Mouse (Mus musculus): ENCODE results near the gene Mapk8ip3. TPM values are rescaled to one million over a fixed set of nuclear protein-coding genes. Genes with fewer than 3 reads are reported as not detected.
A peak's percentile ranks its signal among the peaks of the same experiment; 100 is the strongest.

The Mapk8ip3 gene
- total RNA-seq, 2 experiments from 2014 or later = 255 to 270 TPM

DNA sequence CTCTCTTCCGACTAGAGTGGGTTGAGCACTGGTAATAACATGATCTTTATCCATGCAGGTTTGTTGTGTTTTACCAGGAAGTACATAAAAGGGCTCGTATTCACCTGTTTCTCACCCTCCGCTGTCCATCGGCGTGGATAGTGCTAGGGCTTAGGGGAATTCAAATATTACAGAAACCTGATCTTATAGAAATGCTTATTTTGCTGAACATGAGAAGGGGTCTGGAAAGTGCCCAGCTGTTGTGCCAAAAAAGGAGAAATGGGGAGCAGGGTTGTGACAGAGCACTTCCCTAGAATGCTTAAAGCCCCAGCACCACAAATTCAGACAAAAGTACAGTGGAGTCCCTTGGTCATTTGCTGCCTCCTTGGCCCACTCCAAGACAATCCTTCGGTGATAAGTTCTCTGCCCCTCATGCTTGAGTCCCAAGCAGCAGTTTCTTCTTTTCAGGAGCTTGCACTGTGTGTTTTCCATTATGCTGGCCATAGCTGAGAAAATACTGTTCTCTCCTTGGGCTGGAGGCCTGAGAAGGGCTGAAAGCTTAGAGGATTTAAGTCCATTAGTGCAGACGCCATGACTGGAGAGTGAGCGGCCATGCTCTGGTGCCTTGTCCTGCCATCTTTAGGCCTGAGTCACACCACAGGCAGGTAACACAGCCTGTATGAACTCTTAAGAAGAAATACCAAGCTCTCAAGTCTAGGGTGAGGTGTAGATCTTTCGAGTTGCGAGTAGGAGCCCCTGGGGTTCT lies 85.2 kb downstream of the Mapk8ip3 start:
- DNase-seq = no peak
- intact Hi-C loops (cut with DNase I) = no loop called here

DNA sequence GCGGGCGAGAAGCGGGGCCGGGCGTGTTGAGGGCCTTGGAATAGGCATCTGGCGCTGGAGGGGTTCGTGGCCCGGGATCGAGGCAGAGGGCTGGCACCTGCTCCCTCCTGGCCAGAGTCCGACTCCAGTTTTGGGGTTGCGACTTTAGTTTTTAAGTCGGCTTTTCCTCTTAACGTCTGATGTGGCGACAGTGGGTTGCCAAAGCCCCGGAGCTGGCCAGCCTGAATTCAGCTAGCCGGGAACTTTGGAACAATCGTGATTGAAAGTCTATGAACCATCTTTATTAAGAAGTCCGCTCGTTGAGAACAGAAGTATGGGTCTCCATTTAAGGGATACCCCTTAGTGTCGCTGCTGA lies 86.0 kb downstream of the Mapk8ip3 start:
- no peak for DNase-seq
- intact Hi-C loops (cut with DNase I) = no loop called here

DNA sequence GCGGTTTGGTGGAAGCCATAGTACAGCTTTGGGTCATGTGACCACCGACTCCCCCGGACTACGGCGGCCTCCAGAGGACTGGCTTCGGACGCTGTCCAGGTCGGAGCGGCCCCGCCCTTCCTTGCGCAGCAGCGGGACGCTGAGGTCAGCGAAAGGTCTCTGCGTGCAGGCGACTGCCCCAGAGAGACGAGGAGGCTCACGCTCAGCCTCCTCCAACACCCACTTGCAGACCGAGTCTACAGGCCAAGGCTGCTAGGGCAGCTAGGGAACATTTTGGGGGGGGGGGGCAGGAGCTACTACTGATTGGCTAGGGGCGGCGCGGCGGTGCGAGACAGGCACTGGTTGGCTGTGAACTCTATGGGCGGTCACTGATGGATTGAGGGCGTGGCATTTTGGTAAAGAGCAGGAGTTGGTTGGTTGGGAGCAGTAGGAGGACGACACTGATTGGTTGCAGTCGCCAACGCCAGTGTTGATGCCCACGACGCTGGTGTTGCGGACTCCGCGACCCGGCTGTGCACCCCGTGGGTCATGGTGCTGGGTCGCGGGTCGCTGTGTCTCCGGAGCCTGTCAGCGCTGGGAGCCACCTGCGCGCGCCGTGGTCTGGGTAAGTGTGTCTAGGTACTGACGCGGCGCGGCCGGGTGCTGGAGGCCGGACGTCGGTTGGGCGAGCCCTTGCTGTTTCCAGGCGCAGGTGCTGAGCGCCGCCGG lies 86.6 kb downstream of the Mapk8ip3 start, which contains the start of gene Fahd1:
Gene Fahd1, minus strand, starts transcription at position 300 of the 708 bp plus-strand sequence.
- peak; percentile 97 for DNase-seq
- intact Hi-C loops (cut with DNase I) = no loop called here

DNA sequence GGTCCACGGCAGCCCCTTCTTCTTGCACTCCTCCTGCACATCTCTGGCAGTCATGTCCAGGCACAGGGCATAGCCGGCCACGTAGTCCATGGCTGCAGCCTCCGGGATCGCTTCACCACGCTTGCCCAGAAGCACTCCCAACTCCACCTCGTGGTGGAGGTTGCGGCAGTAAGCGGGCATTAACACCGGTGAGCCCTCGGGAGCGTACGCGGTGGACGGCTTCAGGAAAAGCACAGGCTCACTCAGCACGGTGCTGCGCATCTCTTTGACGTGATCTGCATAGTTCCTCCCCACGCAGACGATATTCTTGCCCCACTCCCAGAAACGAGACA lies 87.1 kb downstream of the Mapk8ip3 start:
- intact Hi-C loops (cut with DNase I) = no loop called here
- no peak for DNase-seq

GRCm38 (mm10) chr17:24848600-24849031 lies 88.2 kb downstream of the Mapk8ip3 start:
- intact Hi-C loops (cut with DNase I) = no loop called here
- no peak for DNase-seq

- DNase-seq = no peak
- intact Hi-C loops (cut with DNase I) = no loop called here
These were observed 89.4 kb downstream of the Mapk8ip3 start for GRCm38 (mm10) chr17:24847386-24847785.

DNA sequence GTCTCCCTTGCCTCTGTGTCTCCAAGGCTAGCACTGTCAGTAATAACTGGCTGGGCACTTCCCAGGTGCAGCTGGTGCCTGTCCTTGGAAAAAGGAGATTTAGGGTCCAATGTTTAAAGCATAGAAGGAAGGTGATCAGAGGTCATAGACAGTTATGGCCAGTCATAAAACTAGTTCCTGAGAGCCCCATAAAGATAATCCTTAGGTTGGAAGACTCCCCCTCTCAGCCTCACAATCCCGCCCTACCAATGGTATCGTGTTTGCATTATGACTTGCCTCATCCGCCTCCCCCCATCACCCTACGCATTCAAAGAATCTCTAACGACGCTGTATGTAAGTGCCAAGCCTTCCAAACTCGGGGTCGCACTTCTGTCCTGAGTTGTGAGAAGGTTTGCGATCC lies 92.3 kb downstream of the Mapk8ip3 start:
- intact Hi-C loops (cut with DNase I) = no loop called here
- DNase-seq = no peak

DNA sequence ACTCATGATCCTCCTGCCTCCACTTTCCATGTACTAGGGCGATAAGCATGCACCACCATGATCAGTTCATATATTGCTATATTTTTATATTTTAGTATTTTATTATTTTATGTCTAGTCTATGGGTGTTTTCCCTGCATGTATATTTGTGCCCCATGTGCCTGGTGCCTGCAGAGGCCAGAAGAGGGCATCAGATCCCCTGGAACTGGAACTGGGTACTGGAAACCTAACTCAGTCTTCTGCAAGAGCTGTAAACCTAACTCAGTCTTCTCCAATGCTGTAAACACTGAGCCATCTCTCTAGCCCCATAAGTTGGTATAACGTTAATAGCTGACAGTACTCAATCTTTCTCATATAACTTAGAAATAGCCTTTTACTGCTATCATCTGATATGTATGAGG lies 94.1 kb downstream of the Mapk8ip3 start:
- intact Hi-C loops (cut with DNase I) = no loop called here
- DNase-seq = no peak

Other genes starting within 250 kb of the Mapk8ip3 start
- gene Syngr3, start 247.0 kb downstream of the Mapk8ip3 start, total RNA-seq (2021) = 100 to 1,000 TPM; 164 to 176 TPM
- 10 to 100 TPM; 21.0 to 22.7 TPM for gene Gfer, start 240.8 kb downstream of the Mapk8ip3 start, total RNA-seq (2021)
- 1 to 10 TPM; 5.6 to 7.2 TPM for gene Noxo1, start 240.7 kb downstream of the Mapk8ip3 start, total RNA-seq (2021)
- 10 to 100 TPM; 34.8 to 36.6 TPM for gene Tbl3, start 229.3 kb downstream of the Mapk8ip3 start, total RNA-seq (2021)
- gene Rnf151, start 218.9 kb downstream of the Mapk8ip3 start, total RNA-seq (2021) = not detected
- 100 to 1,000 TPM; 619 to 676 TPM for gene Rps2, start 218.9 kb downstream of the Mapk8ip3 start, total RNA-seq (2021)
- gene Ndufb10, start 212.5 kb downstream of the Mapk8ip3 start, total RNA-seq (2021) = 100 to 1,000 TPM; 130 to 145 TPM
- gene Rpl3l, start 209.2 kb downstream of the Mapk8ip3 start, total RNA-seq (2021) = not detected
- gene Msrb1, start 200.3 kb downstream of the Mapk8ip3 start, total RNA-seq (2021) = 10 to 100 TPM; 36.6 to 42.7 TPM
- not detected for gene Hs3st6, start 184.0 kb downstream of the Mapk8ip3 start, total RNA-seq (2021)
- gene Meiob, start 132.7 kb downstream of the Mapk8ip3 start, total RNA-seq (2021) = not detected
- 10 to 100 TPM; 48.0 to 50.0 TPM for gene Hagh, start 96.8 kb downstream of the Mapk8ip3 start, total RNA-seq (2021)
- gene Fahd1, start 86.6 kb downstream of the Mapk8ip3 start, total RNA-seq (2021) = 10 to 100 TPM; 13.1 to 13.8 TPM
- gene Igfals, start 71.0 kb downstream of the Mapk8ip3 start, total RNA-seq (2021) = under 1 TPM in 1 of 2 experiments, not detected in 1; 0.22 TPM
- gene Nubp2, start 50.6 kb downstream of the Mapk8ip3 start, total RNA-seq (2021) = 10 to 100 TPM; 35.9 to 39.3 TPM
- 10 to 100 TPM; 43.6 to 46.0 TPM for gene Spsb3, start 50.3 kb downstream of the Mapk8ip3 start, total RNA-seq (2021)
- 10 to 100 TPM; 36.2 to 36.4 TPM for gene Eme2, start 41.9 kb downstream of the Mapk8ip3 start, total RNA-seq (2021)
- gene Mrps34, start 41.9 kb downstream of the Mapk8ip3 start, total RNA-seq (2021) = 10 to 100 TPM; 48.9 to 50.0 TPM
- gene Nme3, start 40.5 kb downstream of the Mapk8ip3 start, total RNA-seq (2021) = 10 to 100 TPM; 38.7 to 43.0 TPM
- 10 to 100 TPM; 31.5 to 37.2 TPM for gene Jpt2, start 23.7 kb upstream of the Mapk8ip3 start, total RNA-seq (2021)
- 10 to 100 TPM; 27.7 to 29.0 TPM for gene Cramp1l, start 78.8 kb upstream of the Mapk8ip3 start, total RNA-seq (2021)
- gene Ift140, start 79.1 kb upstream of the Mapk8ip3 start, total RNA-seq (2021) = 10 to 100 TPM; 29.9 to 32.2 TPM
- gene Tmem204, start 146.6 kb upstream of the Mapk8ip3 start, total RNA-seq (2021) = 1 to 10 TPM; 5.4 to 6.7 TPM
- gene Telo2, start 179.0 kb upstream of the Mapk8ip3 start, total RNA-seq (2021) = 10 to 100 TPM; 58.3 to 59.3 TPM
- gene Ptx4, start 183.8 kb upstream of the Mapk8ip3 start, total RNA-seq (2021) = under 1 TPM; 0.32 to 0.34 TPM
- 10 to 100 TPM; 40.9 to 42.5 TPM for gene Clcn7, start 196.4 kb upstream of the Mapk8ip3 start, total RNA-seq (2021)
- gene Ccdc154, start 225.5 kb upstream of the Mapk8ip3 start, total RNA-seq (2021) = under 1 TPM in 1 of 2 experiments, not detected in 1; 0.16 TPM
- not detected for gene Gm38655, start 238.5 kb upstream of the Mapk8ip3 start, total RNA-seq (2021)
- 10 to 100 TPM; 16.8 to 18.6 TPM for gene BC003965, start 247.6 kb upstream of the Mapk8ip3 start, total RNA-seq (2021)